Mouse (Mus musculus): ENCODE measurements around the gene Gapdhs. TPM values are rescaled to one million over a fixed set of nuclear protein-coding genes. Genes with fewer than 3 reads are reported as not detected.

Gene Gapdhs
- total RNA-seq, 1 experiment: not detected

DNA sequence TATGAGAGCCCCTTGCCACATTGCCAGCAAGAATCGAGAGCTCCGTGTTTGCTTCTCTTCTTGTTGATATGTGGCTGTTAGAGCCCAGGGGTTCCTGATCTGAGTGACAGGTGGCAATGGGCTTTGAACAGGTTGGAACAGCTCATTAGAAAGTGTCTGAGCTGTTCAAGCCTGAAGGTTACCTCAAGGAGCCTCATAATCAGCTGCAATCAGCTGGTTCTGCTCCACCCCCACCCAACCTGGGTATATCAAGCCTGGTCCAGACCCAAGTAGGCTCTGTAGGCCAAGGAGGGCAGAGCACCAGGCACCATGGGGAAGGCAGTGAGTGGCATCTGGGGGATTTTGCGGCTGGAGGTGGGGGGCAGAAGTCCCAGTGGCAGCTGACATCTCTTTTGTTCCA, 31.5 kb downstream of the Gapdhs start, which contains the start of gene Atp4a:
Gene Atp4a, plus strand, starts transcription at position 268 of the 400 bp plus-strand sequence.
- DNase-seq (ENCODE audit: low read depth, low spot score): no peak
- Histone ChIP-seq H3K36me3 (ENCODE audit: control insufficient read depth, insufficient read depth, low read length, poor library complexity, severe bottlenecking) (no peaks in the 10 kb centered on the region), H3K4me3 (ENCODE audit: insufficient read depth in 1 of 2, low read depth in 1 of 2, low read length in 2 of 2, poor library complexity in 1 of 2, severe bottlenecking in 1 of 2) (no peak within 1 kb of the TSS), H3K9ac (ENCODE audit: insufficient read depth, low read depth, low read length, poor library complexity, severe bottlenecking) (no peak within 1 kb of the TSS), H3K4me1 (ENCODE audit: control insufficient read depth in 2 of 2, insufficient read depth in 2 of 2, low read length in 2 of 2, poor library complexity in 1 of 2) (peaks cover 0 to 3% of the 10 kb centered on the region in 2 experiments; a peak in 1 of 4 replicates), H3K27ac (ENCODE audit: insufficient read depth, low read depth, low read length, poor library complexity, severe bottlenecking) (no peak within 1 kb of the TSS), H3K9me3 (ENCODE audit: control insufficient read depth, insufficient read depth, low read depth, low read length) (no peaks in the 10 kb centered on the region)
- TF ChIP-seq CHD2 (IDR thresholded peaks at IDR 0.05; ENCODE audit: low read depth, low read length): no peak
- TF ChIP-seq MAFK (IDR thresholded peaks at IDR 0.05; ENCODE audit: insufficient read depth, low read depth, low read length): no peak
- TF ChIP-seq ZC3H11A (IDR thresholded peaks at IDR 0.05; ENCODE audit: borderline replicate concordance, low read depth, low read length): no peak
- no peak for TF ChIP-seq ZNF384 (IDR thresholded peaks at IDR 0.05; ENCODE audit: low read depth, low read length)
- TF ChIP-seq HCFC1 (IDR thresholded peaks at IDR 0.05; ENCODE audit: borderline replicate concordance, insufficient read depth, low read length): no peak
- in situ Hi-C loops (cut with MboI; ENCODE audit: low sequenced_read_pairs in 2 of 2, unreplicated experiment in 2 of 2): no loop called here

DNA sequence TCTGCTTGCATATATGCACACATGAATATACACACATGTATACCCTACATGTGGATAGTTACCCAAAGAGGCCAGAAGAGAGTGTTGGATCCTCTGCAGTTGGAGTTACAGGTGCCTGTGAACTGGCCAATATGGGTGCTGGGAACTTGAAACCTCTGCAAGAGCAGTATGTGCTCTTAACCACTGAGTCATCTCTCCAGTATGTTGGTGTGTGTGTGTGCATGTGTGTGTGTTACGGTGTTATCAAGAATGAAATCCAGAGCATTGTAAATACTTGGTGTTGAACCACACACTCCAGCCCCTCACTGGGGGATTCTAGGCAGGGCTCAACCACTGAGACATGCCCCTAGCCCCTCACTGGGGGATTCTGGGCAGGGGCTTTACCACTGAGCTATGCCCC, 36.0 kb downstream of the Gapdhs start:
- no peaks in the 10 kb centered on the region for H3K9me3 ChIP-seq (ENCODE audit: control insufficient read depth, insufficient read depth, low read depth, low read length)
- no peak overlapping the region for H3K4me3 ChIP-seq (ENCODE audit: insufficient read depth in 1 of 2, low read depth in 1 of 2, low read length in 2 of 2, poor library complexity in 1 of 2, severe bottlenecking in 1 of 2)
- TF ChIP-seq ZNF384 (IDR thresholded peaks at IDR 0.05; ENCODE audit: low read depth, low read length) (no peak), MAFK (IDR thresholded peaks at IDR 0.05; ENCODE audit: insufficient read depth, low read depth, low read length) (no peak), CHD2 (IDR thresholded peaks at IDR 0.05; ENCODE audit: low read depth, low read length) (no peak), ZC3H11A (IDR thresholded peaks at IDR 0.05; ENCODE audit: borderline replicate concordance, low read depth, low read length) (no peak), HCFC1 (IDR thresholded peaks at IDR 0.05; ENCODE audit: borderline replicate concordance, insufficient read depth, low read length) (no peak)
- no peak for DNase-seq (ENCODE audit: low read depth, low spot score)
- H3K9ac ChIP-seq (ENCODE audit: insufficient read depth, low read depth, low read length, poor library complexity, severe bottlenecking): no peak overlapping the region
- no peak overlapping the region for H3K27ac ChIP-seq (ENCODE audit: insufficient read depth, low read depth, low read length, poor library complexity, severe bottlenecking)
- H3K36me3 ChIP-seq (ENCODE audit: control insufficient read depth, insufficient read depth, low read length, poor library complexity, severe bottlenecking): no peaks in the 10 kb centered on the region
- in situ Hi-C loops (cut with MboI; ENCODE audit: low sequenced_read_pairs in 2 of 2, unreplicated experiment in 2 of 2): no loop called here
- no peaks in the 10 kb centered on the region for H3K4me1 ChIP-seq (ENCODE audit: control insufficient read depth in 2 of 2, insufficient read depth in 2 of 2, low read length in 2 of 2, poor library complexity in 1 of 2)

DNA sequence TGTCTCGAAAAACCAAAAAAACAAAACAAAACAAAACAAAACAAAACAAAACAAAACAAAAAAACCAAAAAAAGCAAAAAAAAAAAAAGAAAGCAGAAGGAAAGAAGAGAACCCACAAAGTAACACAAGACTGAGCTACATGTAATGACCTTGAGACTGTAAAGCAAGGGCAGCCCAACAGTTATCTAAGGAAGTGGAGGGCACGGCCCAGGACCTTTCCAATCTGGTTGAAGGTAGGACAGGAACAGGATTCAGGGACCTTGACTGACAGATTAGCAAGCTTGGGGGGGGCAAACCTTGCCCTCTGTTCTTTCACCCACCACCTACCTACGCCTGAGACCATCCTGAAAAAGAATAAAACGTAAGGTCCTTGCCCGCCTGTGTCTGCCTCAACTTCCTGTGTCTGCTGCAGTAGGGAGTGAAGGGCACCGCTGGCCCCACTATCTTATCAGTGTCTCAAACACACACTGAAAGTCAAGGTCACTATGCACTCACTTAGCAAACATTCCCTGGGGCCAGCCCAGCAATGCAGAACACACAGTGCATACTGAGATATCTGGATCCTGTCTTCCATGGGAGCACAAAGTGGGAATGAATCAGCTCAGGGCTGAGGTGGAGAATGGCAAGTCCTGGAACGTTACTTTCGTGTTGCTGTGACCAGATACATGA, 37.1 kb downstream of the Gapdhs start:
- in situ Hi-C loops (cut with MboI; ENCODE audit: low sequenced_read_pairs in 2 of 2, unreplicated experiment in 2 of 2): no loop called here

DNA sequence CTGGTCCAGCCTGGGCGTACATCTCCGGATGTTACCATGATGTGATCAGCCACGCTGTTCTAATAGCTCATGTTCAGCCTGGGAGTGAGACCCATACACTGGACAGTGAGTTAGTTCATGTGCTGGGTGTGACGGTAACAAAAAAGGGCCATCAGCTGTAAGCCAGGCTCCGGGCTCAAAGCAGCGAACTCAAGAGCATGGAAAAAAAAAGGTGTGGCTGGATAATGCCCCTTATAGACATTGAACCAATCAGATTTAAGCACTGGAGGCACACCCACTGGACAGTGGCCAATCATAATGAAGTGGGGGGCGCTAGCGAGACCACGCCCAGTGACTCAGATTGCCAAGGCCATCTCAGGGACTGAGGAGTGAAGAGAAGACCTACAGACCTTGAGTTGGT, 44.9 kb downstream of the Gapdhs start, which contains the start of gene 2200002J24Rik:
Gene 2200002J24Rik, plus strand, starts transcription at position 338 of the 400 bp plus-strand sequence.
- in situ Hi-C loops (cut with MboI; ENCODE audit: low sequenced_read_pairs in 2 of 2, unreplicated experiment in 2 of 2): no loop called here
- peaks cover 0 to 5% of the 10 kb centered on the region in 2 experiments; a peak in 1 of 4 replicates for H3K4me1 ChIP-seq (ENCODE audit: control insufficient read depth in 2 of 2, insufficient read depth in 2 of 2, low read length in 2 of 2, poor library complexity in 1 of 2)
- H3K27ac ChIP-seq (ENCODE audit: insufficient read depth, low read depth, low read length, poor library complexity, severe bottlenecking): no peak within 1 kb of the TSS; the same call in 1 of the 2 replicates
- no peak for TF ChIP-seq MAFK (IDR thresholded peaks at IDR 0.05; ENCODE audit: insufficient read depth, low read depth, low read length)
- TF ChIP-seq CHD2 (IDR thresholded peaks at IDR 0.05; ENCODE audit: low read depth, low read length): 0 out of 2 replicates have a peak, but pooled peaks have one; percentile 37
- H3K4me3 ChIP-seq (ENCODE audit: insufficient read depth in 1 of 2, low read depth in 1 of 2, low read length in 2 of 2, poor library complexity in 1 of 2, severe bottlenecking in 1 of 2): no peak within 1 kb of the TSS
- DNase-seq (ENCODE audit: low read depth, low spot score): peak; percentile 50
- H3K9ac ChIP-seq (ENCODE audit: insufficient read depth, low read depth, low read length, poor library complexity, severe bottlenecking): no peak within 1 kb of the TSS
- H3K36me3 ChIP-seq (ENCODE audit: control insufficient read depth, insufficient read depth, low read length, poor library complexity, severe bottlenecking): no peaks in the 10 kb centered on the region
- H3K9me3 ChIP-seq (ENCODE audit: control insufficient read depth, insufficient read depth, low read depth, low read length): no peaks in the 10 kb centered on the region

More for the DNA sequence above, 37.1 kb downstream of the Gapdhs start:
- Histone ChIP-seq H3K9me3 (ENCODE audit: control insufficient read depth, insufficient read depth, low read depth, low read length) (no peaks in the 10 kb centered on the region), H3K9ac (ENCODE audit: insufficient read depth, low read depth, low read length, poor library complexity, severe bottlenecking) (no peak overlapping the region), H3K27ac (ENCODE audit: insufficient read depth, low read depth, low read length, poor library complexity, severe bottlenecking) (no peak overlapping the region), H3K4me3 (ENCODE audit: insufficient read depth in 1 of 2, low read depth in 1 of 2, low read length in 2 of 2, poor library complexity in 1 of 2, severe bottlenecking in 1 of 2) (no peak overlapping the region), H3K36me3 (ENCODE audit: control insufficient read depth, insufficient read depth, low read length, poor library complexity, severe bottlenecking) (no peaks in the 10 kb centered on the region), H3K4me1 (ENCODE audit: control insufficient read depth in 2 of 2, insufficient read depth in 2 of 2, low read length in 2 of 2, poor library complexity in 1 of 2) (no peaks in the 10 kb centered on the region)
- DNase-seq (ENCODE audit: low read depth, low spot score): no peak
- TF ChIP-seq ZNF384 (IDR thresholded peaks at IDR 0.05; ENCODE audit: low read depth, low read length): no peak
- no peak for TF ChIP-seq MAFK (IDR thresholded peaks at IDR 0.05; ENCODE audit: insufficient read depth, low read depth, low read length)
- TF ChIP-seq CHD2 (IDR thresholded peaks at IDR 0.05; ENCODE audit: low read depth, low read length): no peak
- no peak for TF ChIP-seq HCFC1 (IDR thresholded peaks at IDR 0.05; ENCODE audit: borderline replicate concordance, insufficient read depth, low read length)
- TF ChIP-seq ZC3H11A (IDR thresholded peaks at IDR 0.05; ENCODE audit: borderline replicate concordance, low read depth, low read length): no peak
